ENCODE assay signal across 12 mouse cellular contexts in genomic region chr5:117997434-117997970, GRCm38 (mm10). TPM values are rescaled to one million over a fixed set of nuclear protein-coding genes. Genes with fewer than 3 reads are reported as not detected.
DNase-seq lines count a peak whose midpoint lies in the region; ATAC-seq and TF ChIP-seq lines count a peak whose summit lies in the region.
"Had no signal": no experiment of that assay in that cellular context is flagged by ENCODE, and none has a peak within 500 bp of the region (broad histone marks: within the 10 kb centered on the region; RNA-seq: fewer than 3 reads in every experiment).

No protein-coding gene starts in this region.

- TF ChIP-seq EP300 in liver, embryonic 14.5 days (IDR thresholded peaks at IDR 0.05; ENCODE audit: low read depth): no peak

- H3K4me3 ChIP-seq in midbrain, embryonic 10.5 days: no peak overlapping the region
- no peak overlapping the region for H3K4me3 ChIP-seq in midbrain, postnatal 0 days (ENCODE audit: low read depth, low read length)
- no peak overlapping the region for H3K4me3 ChIP-seq in liver, embryonic 14.5 days (ENCODE audit: insufficient read depth in 1 of 2, low read depth in 2 of 2, low read length in 2 of 2)
- H3K4me3 ChIP-seq: hindbrain, embryonic 12.5 days; megakaryocyte, embryonic 14.5 days; myocyte had no signal

- TF ChIP-seq CTCF in midbrain, postnatal 0 days (IDR thresholded peaks at IDR 0.05): no peak
- no peak for TF ChIP-seq CTCF in liver, embryonic 14.5 days (IDR thresholded peaks at IDR 0.05; ENCODE audit: low read depth)

- DNase-seq in midbrain, embryonic 10.5 days (ENCODE audit: low spot score): no peak
- no peak for DNase-seq in midbrain, postnatal 0 days (ENCODE audit: low spot score)
- DNase-seq in kidney, adult 9 months: peak; percentile 82
- DNase-seq in liver, embryonic 14.5 days (ENCODE audit: low read depth in 3 of 3, low spot score in 3 of 3): no peak
- no peak for DNase-seq in frontal cortex, postnatal 14 days (ENCODE audit: low spot score in 2 of 2)
- no peak for DNase-seq in ovary, postnatal 36 days (ENCODE audit: low spot score)
- no peak for DNase-seq in adrenal gland, adult 2 months
- DNase-seq: adrenal gland, adult 8-10 months had no signal

- H3K27ac ChIP-seq in midbrain, embryonic 10.5 days (replicated peaks): 0 out of 2 replicates have a peak overlapping the region, but pooled peaks have one; percentile 3
- H3K27ac ChIP-seq in midbrain, postnatal 0 days (ENCODE audit: low read depth, low read length): no peak overlapping the region
- H3K27ac ChIP-seq in liver, embryonic 14.5 days: no peak overlapping the region
- H3K27ac ChIP-seq: hindbrain, embryonic 12.5 days had no signal

- no peak for ATAC-seq in midbrain, postnatal 0 days (ENCODE audit: low FRiP score)
- ATAC-seq in liver, embryonic 14.5 days (ENCODE audit: insufficient read depth): peak; percentile 51; the same call in 1 of the 2 replicates
- no peak for ATAC-seq in megakaryocyte, adult 5-6 weeks (ENCODE audit: poor library complexity, severe bottlenecking)

- WGBS in midbrain, embryonic 10.5 days: 41% methylated on average over 10 of the region's 10 CpGs
- 49% methylated on average over 10 of the region's 10 CpGs for WGBS in midbrain, postnatal 0 days
- 65% methylated on average over 10 of the region's 10 CpGs for WGBS in liver, embryonic 14.5 days (ENCODE audit: insufficient replicate concordance)

- H3K4me2 ChIP-seq in midbrain, postnatal 0 days (ENCODE audit: low read depth, low read length, poor library complexity, severe bottlenecking): no peak overlapping the region
- no peak overlapping the region for H3K4me2 ChIP-seq in liver, embryonic 14.5 days (ENCODE audit: low read depth)
- H3K4me2 ChIP-seq: hindbrain, embryonic 12.5 days had no signal

- peaks cover 14% of the 10 kb centered on the region for H3K4me1 ChIP-seq in midbrain, embryonic 10.5 days
- no peaks in the 10 kb centered on the region for H3K4me1 ChIP-seq in midbrain, postnatal 0 days (ENCODE audit: insufficient read depth, low read length)
- no peaks in the 10 kb centered on the region; a peak in 1 of 4 replicates for H3K4me1 ChIP-seq in liver, embryonic 14.5 days (replicated peaks; ENCODE audit: control insufficient read depth in 2 of 2, insufficient read depth in 2 of 2, low read length in 1 of 2)
- H3K4me1 ChIP-seq: hindbrain, embryonic 12.5 days had no signal

- no peaks in the 10 kb centered on the region for H3K9me3 ChIP-seq in midbrain, embryonic 10.5 days (replicated peaks)
- no peaks in the 10 kb centered on the region for H3K9me3 ChIP-seq in midbrain, postnatal 0 days (ENCODE audit: low read length)
- no peaks in the 10 kb centered on the region for H3K9me3 ChIP-seq in liver, embryonic 14.5 days (ENCODE audit: control insufficient read depth, low read length)
- H3K9me3 ChIP-seq: hindbrain, embryonic 12.5 days; megakaryocyte, embryonic 14.5 days had no signal

- peaks cover 100% of the 10 kb centered on the region for H3K36me3 ChIP-seq in midbrain, embryonic 10.5 days
- peaks cover 85% of the 10 kb centered on the region for H3K36me3 ChIP-seq in midbrain, postnatal 0 days (ENCODE audit: insufficient read depth, low read length)
- H3K36me3 ChIP-seq in liver, embryonic 14.5 days (replicated peaks; ENCODE audit: control insufficient read depth, insufficient read depth, low read depth): peaks cover 2% of the 10 kb centered on the region; the same call in 1 of the 2 replicates

- H3K9ac ChIP-seq in midbrain, postnatal 0 days (replicated peaks; ENCODE audit: low read length, poor library complexity, severe bottlenecking): no peak overlapping the region
- no peak overlapping the region for H3K9ac ChIP-seq in liver, embryonic 14.5 days (replicated peaks)
- H3K9ac ChIP-seq: hindbrain, embryonic 12.5 days had no signal

- H3K27me3 ChIP-seq in midbrain, embryonic 10.5 days (ENCODE audit: low read depth, poor library complexity, severe bottlenecking): no peaks in the 10 kb centered on the region
- H3K27me3 ChIP-seq in midbrain, postnatal 0 days (ENCODE audit: insufficient read depth, low read length): no peaks in the 10 kb centered on the region
- no peaks in the 10 kb centered on the region for H3K27me3 ChIP-seq in liver, embryonic 14.5 days (ENCODE audit: control insufficient read depth, insufficient read depth, low read length)
- H3K27me3 ChIP-seq: hindbrain, embryonic 12.5 days; megakaryocyte, embryonic 14.5 days had no signal

RNA-seq across cellular contexts. Expression of gene Fbxo21, which starts 21.0 kb away (rescaled TPM):
- polyA plus RNA-seq in midbrain, embryonic 10.5 days (2016; fragmentation: Nextera tagmentation; extraction: Ambion mirVana): 105 and 118 TPM in 2 replicates
- 203 and 212 TPM in 2 replicates for total RNA-seq in midbrain, postnatal 0 days (2014; rRNA removed)
- 149 and 156 TPM in 2 replicates for polyA plus RNA-seq in midbrain, postnatal 0 days (2015; fragmentation: Nextera tagmentation; extraction: Ambion mirVana)
- polyA plus RNA-seq in liver, embryonic 14.5 days (2012; rRNA removed): 10.0 and 10.6 TPM in 2 replicates
- 9.5 and 10.3 TPM in 2 replicates for polyA plus RNA-seq in liver, embryonic 14.5 days (2014; fragmentation: Nextera tagmentation; extraction: Ambion mirVana)
- total RNA-seq in megakaryocyte, adult 5-6 weeks (2015): 2.0 and 3.1 TPM in 2 replicates
- 4.2 and 4.8 TPM in 2 replicates for total RNA-seq in megakaryocyte, adult 5-6 weeks (2017)
- total RNA-seq in adrenal gland, adult 2 months (2021): 10 to 100 TPM; 52.6 to 95.2 TPM
- polyA plus RNA-seq in adrenal gland, adult 2 months (2012; rRNA removed): 93.6 and 106 TPM in 2 replicates

RNA-seq across cellular contexts. Expression of gene Tesc, which starts 30.0 kb away (rescaled TPM):
- 0.82 and 0.90 TPM in 2 replicates for polyA plus RNA-seq in midbrain, embryonic 10.5 days (2016; fragmentation: Nextera tagmentation; extraction: Ambion mirVana)
- total RNA-seq in midbrain, postnatal 0 days (2014; rRNA removed): 3.6 and 4.7 TPM in 2 replicates
- 5.5 and 8.2 TPM in 2 replicates for polyA plus RNA-seq in midbrain, postnatal 0 days (2015; fragmentation: Nextera tagmentation; extraction: Ambion mirVana)
- 0.58 and 0.73 TPM in 2 replicates for polyA plus RNA-seq in liver, embryonic 14.5 days (2012; rRNA removed)
- 0.77 and 1.2 TPM in 2 replicates for polyA plus RNA-seq in liver, embryonic 14.5 days (2014; fragmentation: Nextera tagmentation; extraction: Ambion mirVana)
- total RNA-seq in megakaryocyte, adult 5-6 weeks (2015): 1.8 and 4.2 TPM in 2 replicates
- 2.2 and 2.4 TPM in 2 replicates for total RNA-seq in megakaryocyte, adult 5-6 weeks (2017)
- 100 to 1,000 TPM; 109 to 185 TPM for total RNA-seq in adrenal gland, adult 2 months (2021)
- polyA plus RNA-seq in adrenal gland, adult 2 months (2012; rRNA removed): 737 and 1,088 TPM in 2 replicates

Comparison
In these comparisons a context has a peak if more than half of its experiments do, and no peak if none do; other contexts are left out.
1. RNA of gene Tesc, which starts 30.0 kb away (polyA plus RNA-seq): 737 to 1,088 TPM in adrenal gland, adult 2 months; 5.5 to 8.2 TPM in midbrain, postnatal 0 days, 0.58 to 1.2 TPM in liver, embryonic 14.5 days and 0.82 to 0.90 TPM in midbrain, embryonic 10.5 days; every median in the first group is over 10 times any median in the second.